Mouse (Mus musculus) C2C12 (cell line): ENCODE results near the gene Swsap1.

Experiments
- CTCF ChIP-seq: IDR thresholded peaks from one replicate; pipeline ENCODE4 v1.5.1; 2011; ENCODE audit not compliant: control insufficient read depth, insufficient read depth, insufficient read length
- MAX ChIP-seq: IDR thresholded peaks from one replicate; pipeline ENCODE4 v1.6.1; 2011; ENCODE audit warnings: mild to moderate bottlenecking, control low read depth
- MYOG ChIP-seq: IDR thresholded peaks from one replicate; pipeline ENCODE4 v1.6.1; 2011; ENCODE audit not compliant: control insufficient read depth, insufficient read length; ENCODE audit errors: extremely low read depth

DNA sequence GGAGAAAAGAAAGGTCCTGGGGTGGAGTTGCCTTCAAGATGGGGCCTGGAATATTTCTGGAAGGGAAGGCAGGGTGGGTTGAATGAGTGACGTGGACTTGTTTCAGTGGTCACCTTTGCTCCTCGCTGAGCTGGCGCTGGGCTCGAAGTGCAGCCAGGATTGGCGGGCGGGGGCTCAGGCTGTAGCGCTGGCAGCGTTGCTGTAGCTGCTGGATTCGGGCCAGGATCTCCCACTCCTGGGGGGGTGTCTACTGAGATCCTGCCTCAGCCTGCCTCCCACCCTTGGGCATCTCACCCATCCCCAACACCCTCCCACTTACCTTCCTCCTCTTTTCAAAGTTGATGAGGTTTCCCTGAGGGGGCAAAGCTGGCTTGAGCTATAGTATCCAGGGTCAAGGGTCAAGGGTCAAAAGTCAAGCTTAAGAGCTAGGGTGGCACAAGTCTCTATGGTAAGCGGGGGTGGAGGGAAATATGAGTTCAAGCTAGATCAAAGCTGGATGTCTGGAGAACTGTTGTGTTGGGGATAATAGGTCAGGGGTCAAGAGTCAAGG, 21.1 kb downstream of the Swsap1 start:
- TF ChIP-seq MAX (no peak), CTCF (no peak), MYOG (no peak)
